Mouse (Mus musculus): Measurements from ENCODE around the gene Sntb2.

Gene Sntb2

GRCm38 (mm10) chr8:106972538-106973264 is 37.2 kb downstream of the Sntb2 start:
- DNase-seq (ENCODE audit: low read depth, low spot score): no peak

DNA sequence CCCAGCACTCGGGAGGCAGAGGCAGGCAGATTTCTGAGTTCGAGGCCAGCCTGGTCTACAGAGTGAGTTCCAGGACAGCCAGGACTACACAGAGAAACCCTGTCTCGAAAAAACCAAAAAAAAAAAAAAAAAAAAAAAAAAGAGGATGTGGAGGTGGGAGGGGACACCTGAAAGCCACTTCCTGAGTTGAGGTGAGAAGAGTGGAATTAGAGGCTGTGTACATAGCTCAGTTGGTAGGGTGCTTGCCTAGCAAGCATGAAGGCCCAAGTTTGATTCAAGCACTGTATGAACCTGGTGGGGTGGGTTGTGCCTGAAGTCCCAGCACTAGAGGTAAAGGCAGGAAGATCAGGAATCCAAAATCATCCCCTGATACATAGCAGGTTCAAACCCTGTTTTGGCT is 38.0 kb downstream of the Sntb2 start:
- peak; percentile 69 for DNase-seq (ENCODE audit: low read depth, low spot score)

DNA sequence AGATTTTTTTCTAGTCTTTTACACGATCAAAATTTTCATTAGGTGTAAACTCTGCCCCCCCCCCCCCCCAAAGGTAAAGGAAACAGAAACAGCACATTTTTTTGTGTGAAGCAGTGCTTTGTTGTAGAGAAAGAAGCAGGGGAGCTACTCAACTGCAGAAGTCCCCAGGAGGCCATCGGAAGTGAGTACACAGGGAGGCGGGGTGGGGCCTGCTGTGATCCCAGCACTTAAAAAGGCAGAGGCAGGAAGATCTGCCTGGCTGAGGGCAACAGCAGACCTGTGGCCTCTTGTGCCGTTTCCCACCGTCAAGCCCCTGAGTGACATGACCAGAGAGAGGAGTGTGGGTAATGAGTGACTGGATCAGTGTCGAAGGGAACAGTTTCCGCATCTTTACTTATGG is 39.2 kb downstream of the Sntb2 start:
- DNase-seq (ENCODE audit: low read depth, low spot score): peak; percentile 45

GRCm38 (mm10) chr8:106975764-106976163 is 40.2 kb downstream of the Sntb2 start:
- no peak for DNase-seq (ENCODE audit: low read depth, low spot score)

DNA sequence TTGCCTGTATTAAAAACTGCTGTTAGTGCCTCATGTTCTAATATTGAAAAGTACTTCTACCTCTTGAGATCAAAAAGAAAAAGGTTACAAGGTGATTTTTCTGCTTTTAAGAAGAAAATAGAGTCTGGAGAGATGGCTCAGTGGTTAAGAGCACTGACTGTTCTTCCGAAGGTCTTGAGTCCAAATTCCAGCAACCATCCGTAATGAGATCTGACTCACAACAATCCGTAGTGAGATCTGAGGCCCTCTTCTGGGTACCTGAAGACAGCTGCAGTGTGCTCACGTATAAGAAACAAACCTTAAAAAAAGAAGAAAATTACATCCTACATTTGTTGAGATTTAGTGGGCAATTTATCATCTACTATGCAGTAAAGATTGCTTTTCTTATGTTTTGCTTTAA is 40.9 kb downstream of the Sntb2 start:
- DNase-seq (ENCODE audit: low read depth, low spot score): no peak

GRCm38 (mm10) chr8:106978755-106979251 is 43.3 kb downstream of the Sntb2 start:
- DNase-seq (ENCODE audit: low read depth, low spot score): no peak

DNA sequence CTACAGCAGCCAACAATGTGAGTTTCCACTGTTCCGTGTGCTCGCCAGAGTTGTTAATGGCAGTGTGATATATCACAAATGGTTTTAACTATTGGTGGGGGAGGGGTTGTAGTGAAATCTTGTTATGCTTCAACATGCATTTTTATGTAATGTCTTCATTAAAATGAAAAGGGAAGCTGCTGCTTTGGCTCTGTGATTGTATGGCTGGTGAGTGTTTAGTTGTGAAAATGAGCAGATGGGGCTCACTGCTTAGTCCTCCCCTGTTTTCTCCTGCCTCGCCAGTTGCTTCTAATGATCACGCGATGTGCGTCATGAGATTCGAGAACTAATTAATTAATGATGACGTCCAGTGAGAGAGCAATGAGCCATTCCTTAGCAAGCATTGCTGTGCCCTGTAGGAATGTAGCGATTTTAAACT is 49.9 kb downstream of the Sntb2 start:
- no peak for DNase-seq (ENCODE audit: low read depth, low spot score)

DNA sequence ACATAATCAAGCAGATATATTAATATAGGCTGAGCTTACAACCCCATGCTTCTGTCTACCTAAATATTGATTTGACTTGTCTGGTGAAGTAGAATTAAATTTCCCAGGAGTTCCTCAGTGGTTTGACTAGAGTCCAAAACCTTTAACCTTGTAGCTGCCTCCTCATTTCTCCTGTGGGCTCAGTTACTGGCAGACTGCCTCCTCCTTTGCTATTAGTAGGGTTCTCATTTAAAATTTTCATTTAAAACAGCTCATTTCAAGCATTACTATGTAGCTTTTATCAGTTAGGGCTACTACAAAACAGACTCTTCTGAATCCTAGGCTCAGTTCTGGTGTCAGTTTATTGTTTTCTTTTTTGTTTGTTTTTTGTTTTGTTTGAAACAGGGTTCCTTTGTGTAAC is 50.4 kb downstream of the Sntb2 start:
- no peak for DNase-seq (ENCODE audit: low read depth, low spot score)

DNA sequence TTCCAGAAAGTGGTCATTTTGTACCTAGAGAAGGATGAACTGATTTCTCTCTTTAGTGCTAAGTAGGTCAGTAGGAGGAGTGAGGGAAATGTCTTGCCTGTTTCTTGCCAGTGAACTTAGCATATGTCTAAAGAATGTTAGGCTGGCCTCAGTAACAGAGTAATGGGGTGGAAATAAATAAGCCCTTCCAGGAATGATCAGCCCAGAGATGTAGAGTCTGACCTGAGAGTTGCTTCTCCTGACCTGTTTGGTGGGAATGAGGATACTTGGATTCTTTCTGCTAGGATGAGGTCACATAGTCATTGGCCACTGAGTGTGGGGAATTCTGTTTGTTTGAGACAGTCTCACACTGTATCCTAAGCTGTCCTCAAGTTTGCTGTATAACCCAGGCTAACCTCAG is 52.0 kb downstream of the Sntb2 start:
- DNase-seq (ENCODE audit: low read depth, low spot score): no peak

DNA sequence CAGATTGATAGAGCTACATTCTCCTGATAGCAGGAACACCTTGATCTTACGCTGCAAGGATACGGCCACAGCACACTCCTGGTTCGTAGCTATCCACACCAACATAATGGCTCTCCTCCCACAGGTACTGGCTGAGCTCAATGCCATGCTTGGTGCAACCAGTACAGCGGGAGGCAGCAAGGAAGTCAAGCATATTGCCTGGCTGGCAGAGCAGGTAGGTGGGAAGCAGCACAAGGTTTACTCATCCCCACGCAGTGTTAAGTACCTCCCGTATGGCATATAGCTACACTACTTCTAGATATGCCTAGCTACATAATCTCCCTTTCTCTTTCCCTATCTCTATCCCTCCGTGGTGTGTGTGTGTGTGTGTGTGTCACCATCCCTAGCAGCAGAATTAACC is 55.8 kb downstream of the Sntb2 start:
- DNase-seq (ENCODE audit: low read depth, low spot score): no peak

DNA sequence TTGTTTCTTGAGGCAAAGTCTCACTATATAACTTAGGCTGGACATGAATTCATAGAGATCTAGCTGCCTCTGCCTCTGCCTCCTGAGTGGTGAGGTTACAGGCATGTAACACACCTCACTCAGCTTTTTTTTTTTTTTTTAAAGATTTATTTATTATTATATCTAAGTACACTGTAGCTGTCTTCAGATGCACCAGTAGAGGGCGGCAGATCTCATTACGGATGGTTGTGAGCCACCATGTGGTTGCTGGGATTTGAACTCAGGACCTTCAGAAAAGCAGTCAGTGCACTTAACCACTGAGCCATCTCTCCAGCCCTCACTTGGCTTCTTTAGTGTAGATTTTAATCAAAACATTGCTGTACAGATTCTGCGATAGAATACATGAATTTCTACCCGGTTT is 60.8 kb downstream of the Sntb2 start:
- peak; percentile 44 for DNase-seq (ENCODE audit: low read depth, low spot score)

- no peak for DNase-seq (ENCODE audit: low read depth, low spot score)
Measured at GRCm38 (mm10) chr8:106997416-106997815, 61.9 kb downstream of the Sntb2 start.

DNA sequence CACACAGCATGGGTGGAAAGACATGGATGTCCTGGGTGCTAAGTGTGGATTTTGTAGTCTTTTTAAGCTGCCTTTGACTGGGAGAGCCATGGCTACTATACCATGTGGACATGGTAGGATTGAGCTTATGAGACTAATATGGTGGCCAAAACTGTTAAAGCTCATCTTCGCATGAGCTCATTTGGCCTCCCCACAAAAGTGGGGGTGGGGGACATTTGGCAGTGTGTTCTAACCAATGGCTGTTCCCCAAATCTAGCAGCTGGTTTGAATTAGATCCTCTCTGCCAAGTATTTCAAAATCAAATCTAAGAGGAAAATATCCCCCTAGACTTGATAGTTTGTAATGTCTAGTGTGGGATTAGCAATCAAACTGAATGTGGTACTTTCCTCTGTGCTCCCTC is 63.5 kb downstream of the Sntb2 start:
- no peak for DNase-seq (ENCODE audit: low read depth, low spot score)

DNA sequence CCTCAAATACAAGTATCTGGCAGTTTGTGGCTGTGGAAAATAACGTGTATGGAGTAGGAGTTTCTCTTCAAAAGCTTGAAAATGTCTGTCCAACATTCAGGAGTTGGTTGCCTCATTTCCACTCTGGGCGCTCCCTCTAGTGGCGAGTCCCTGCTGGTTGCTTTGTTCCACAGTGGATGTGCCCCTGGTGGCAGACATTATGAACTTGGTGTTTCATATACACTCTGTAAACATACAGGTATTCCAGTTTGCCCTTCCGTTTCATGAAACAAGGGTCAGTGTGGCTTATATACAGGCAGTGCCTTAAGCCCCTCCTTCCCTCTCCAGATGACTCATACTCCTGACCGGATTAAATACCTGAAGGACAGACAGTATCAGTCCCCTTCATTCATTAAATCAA is 67.0 kb downstream of the Sntb2 start:
- peak; percentile 92 for DNase-seq (ENCODE audit: low read depth, low spot score)

- no peak for DNase-seq (ENCODE audit: low read depth, low spot score)
Measured at GRCm38 (mm10) chr8:107007795-107008194, 72.2 kb downstream of the Sntb2 start.

GRCm38 (mm10) chr8:107012666-107013065 is 77.1 kb downstream of the Sntb2 start:
- no peak for DNase-seq (ENCODE audit: low read depth, low spot score)

DNA sequence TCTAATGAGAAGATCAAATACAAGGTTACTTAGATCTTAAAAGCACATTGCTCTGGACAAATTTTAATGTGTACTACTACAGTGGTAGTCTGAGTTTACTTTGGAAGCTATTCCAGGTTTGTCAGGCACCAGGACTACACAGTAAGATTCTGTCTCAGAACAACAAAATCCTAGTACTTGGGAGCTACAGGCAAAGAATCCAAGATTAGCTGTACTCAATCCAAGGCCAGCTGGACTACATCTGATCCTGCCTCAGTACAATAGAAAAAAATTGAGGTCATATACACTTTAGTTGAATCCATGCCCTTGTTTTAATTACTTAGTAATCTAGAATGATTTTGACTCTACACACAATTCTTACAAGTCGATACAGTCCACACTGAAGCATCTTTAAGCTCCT is 79.4 kb downstream of the Sntb2 start:
- no peak for DNase-seq (ENCODE audit: low read depth, low spot score)

DNA sequence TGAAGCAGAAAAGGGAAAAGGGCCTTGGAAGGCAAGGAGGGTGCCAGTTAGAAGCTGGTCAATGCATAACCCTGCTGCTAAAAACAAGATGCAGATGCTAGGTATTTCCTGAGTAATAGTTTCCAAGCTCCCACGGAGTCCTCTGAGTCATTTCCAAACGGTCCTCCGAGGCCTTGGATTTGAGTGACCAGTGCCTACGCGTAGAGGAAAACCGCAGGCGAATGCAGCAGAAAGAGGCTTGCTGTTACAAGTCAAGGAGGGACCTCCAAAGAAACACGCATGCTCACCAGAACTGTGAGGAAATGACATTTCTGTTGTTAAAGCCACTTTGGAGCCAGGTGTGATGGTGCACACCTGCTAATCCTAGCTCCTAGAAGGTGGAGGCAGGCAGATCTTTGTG is 87.9 kb downstream of the Sntb2 start:
- no peak for DNase-seq (ENCODE audit: low read depth, low spot score)

DNA sequence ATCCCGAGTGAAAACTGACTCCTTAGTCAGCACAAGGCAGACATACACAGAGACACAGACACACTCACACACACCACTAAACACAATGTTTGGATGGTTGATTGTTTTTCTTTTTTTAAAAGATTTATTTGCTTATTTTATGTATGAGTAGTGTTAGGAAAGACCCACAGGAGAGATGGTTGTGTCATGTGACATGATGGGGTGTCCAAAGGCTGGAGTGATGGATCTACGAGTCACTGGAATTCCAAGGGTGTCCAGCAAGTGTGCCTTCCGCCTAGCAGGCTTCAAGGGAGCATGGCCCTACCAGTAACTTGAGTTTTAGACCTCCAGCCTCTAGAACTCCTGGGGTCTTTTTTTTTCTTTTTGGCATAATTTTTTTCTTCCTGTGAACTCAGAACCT is 93.8 kb downstream of the Sntb2 start:
- DNase-seq (ENCODE audit: low read depth, low spot score): no peak

DNA sequence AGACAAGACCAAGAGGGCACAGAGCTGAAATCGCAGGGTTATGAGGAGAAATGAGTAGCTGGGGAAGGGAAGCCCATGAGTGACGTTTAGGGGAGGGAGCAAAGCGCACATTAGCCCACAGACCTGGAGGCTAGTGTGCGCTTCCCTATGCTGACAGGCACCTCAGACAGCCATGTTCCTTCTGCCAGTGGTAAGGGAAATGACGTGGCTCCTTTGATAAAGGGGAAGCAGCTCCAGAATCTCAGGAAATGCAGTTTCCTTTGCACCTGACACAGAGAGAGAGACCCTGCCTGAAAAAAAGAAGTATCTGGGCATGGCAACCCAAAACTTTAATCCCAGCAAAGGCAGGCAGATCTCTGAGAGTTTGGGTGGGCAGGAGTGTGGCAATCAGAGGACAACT is 94.5 kb downstream of the Sntb2 start:
- peak; percentile 17 for DNase-seq (ENCODE audit: low read depth, low spot score)

GRCm38 (mm10) chr8:107030650-107031576 is 95.4 kb downstream of the Sntb2 start, which contains the start of gene Vps4a:
TSS of gene Vps4a (plus strand) at chr8:107031222.
- peak; percentile 95 for DNase-seq (ENCODE audit: low read depth, low spot score)

GRCm38 (mm10) chr8:107031577-107032090 is 96.1 kb downstream of the Sntb2 start:
- DNase-seq (ENCODE audit: low read depth, low spot score): no peak
